Mouse (Mus musculus) E14TG2a.4 (cell line): Measurements from ENCODE around the gene Uspl1.

Source experiments
- H3K27me3 ChIP-seq: 2 replicates; pipeline ENCODE4 v1.6.1; 2014; ENCODE audit warnings: low read length, control low read depth; ENCODE audit not compliant: insufficient read depth
- H3K36me3 ChIP-seq: 2 replicates; pipeline ENCODE4 v1.6.1; 2014; ENCODE audit warnings: low read length, control low read depth; ENCODE audit not compliant: insufficient read depth
- H3K4me1 ChIP-seq: replicated peaks from 2 replicates; pipeline ENCODE4 v1.6.1; 2014; ENCODE audit warnings: low read depth, low read length, control low read depth
- H3K4me3 ChIP-seq: replicated peaks from 2 replicates; pipeline ENCODE4 v1.5.1; 2014; ENCODE audit warnings: mild to moderate bottlenecking, low read length
- H3K9me3 ChIP-seq: 2 replicates; pipeline ENCODE4 v1.6.1; 2014; ENCODE audit warnings: low read length, control low read depth
- CTCF ChIP-seq: conservative IDR thresholded peaks from 2 replicates; pipeline ENCODE4 v1.5.1; 2014; ENCODE audit warnings: low read length
- NANOG ChIP-seq: IDR thresholded peaks from 2 replicates; pipeline ENCODE4 v1.6.1; 2014; ENCODE audit warnings: borderline replicate concordance, low read length, mixed read lengths
- POU5F1 ChIP-seq: IDR thresholded peaks from 2 replicates; pipeline ENCODE4 v1.6.1; 2014; ENCODE audit warnings: low read length, borderline replicate concordance

Uspl1 gene

GRCm38 (mm10) chr5:149175736-149176135 is 8.4 kb upstream of the Uspl1 start:
- Histone ChIP-seq H3K9me3 (no peaks in the 10 kb centered on the region), H3K4me3 (no peak overlapping the region), H3K36me3 (no peaks in the 10 kb centered on the region), H3K27me3 (no peaks in the 10 kb centered on the region), H3K4me1 (peaks cover 31% of the 10 kb centered on the region)
- no peak for TF ChIP-seq CTCF
- TF ChIP-seq NANOG, result no peak
- no peak for TF ChIP-seq POU5F1

DNA sequence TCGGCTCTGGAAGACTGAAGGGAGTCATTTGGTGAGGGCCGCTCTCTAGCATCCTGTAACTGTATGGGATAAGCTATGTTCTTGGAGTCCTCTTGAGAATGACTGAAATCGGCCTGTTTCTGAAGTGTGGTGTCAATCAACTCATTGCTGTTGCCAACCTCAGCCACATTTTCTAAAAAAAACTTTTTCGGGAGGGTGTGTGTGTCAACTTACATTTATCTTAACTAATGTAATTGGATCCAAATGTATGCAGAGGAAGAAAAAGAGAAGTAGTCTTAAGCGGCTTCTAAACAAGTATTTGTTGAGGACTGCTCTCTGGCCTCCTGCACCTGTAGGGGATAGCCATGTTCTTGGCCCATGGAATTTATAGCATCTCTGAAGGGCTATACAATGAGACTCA is 6.1 kb upstream of the Uspl1 start:
- Histone ChIP-seq H3K27me3 (no peaks in the 10 kb centered on the region), H3K4me1 (peaks cover 38% of the 10 kb centered on the region), H3K36me3 (0 out of 2 replicates have a peak, but pooled peaks cover 4% of the 10 kb centered on the region), H3K9me3 (no peaks in the 10 kb centered on the region), H3K4me3 (no peak overlapping the region)
- TF ChIP-seq CTCF, result no peak
- no peak for TF ChIP-seq NANOG
- no peak for TF ChIP-seq POU5F1

DNA sequence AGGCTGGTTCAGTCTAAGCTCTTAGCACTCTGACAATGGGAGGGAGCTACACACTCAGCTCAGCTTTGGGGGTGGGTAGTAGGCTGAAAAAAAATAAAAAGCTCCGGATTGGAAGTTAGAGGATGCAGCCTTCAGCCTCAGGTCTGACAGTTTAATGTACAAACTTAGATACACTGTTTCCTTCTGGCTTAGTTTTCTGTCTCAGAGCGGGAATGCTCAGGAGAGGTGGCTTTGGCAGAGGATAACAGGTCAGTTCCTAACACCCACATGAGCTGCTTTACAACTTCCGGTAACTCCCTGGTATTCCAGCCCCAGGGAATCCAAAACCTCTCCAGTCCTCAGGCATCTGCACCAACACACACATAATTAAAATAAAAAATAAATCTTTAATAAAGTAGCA is 4.3 kb upstream of the Uspl1 start:
- Histone ChIP-seq H3K9me3 (no peaks in the 10 kb centered on the region), H3K27me3 (no peaks in the 10 kb centered on the region), H3K4me3 (peak overlapping the region; percentile 58), H3K4me1 (peaks cover 40% of the 10 kb centered on the region), H3K36me3 (0 out of 2 replicates have a peak, but pooled peaks cover 4% of the 10 kb centered on the region)
- TF ChIP-seq NANOG (no peak), CTCF (no peak), POU5F1 (no peak)

DNA sequence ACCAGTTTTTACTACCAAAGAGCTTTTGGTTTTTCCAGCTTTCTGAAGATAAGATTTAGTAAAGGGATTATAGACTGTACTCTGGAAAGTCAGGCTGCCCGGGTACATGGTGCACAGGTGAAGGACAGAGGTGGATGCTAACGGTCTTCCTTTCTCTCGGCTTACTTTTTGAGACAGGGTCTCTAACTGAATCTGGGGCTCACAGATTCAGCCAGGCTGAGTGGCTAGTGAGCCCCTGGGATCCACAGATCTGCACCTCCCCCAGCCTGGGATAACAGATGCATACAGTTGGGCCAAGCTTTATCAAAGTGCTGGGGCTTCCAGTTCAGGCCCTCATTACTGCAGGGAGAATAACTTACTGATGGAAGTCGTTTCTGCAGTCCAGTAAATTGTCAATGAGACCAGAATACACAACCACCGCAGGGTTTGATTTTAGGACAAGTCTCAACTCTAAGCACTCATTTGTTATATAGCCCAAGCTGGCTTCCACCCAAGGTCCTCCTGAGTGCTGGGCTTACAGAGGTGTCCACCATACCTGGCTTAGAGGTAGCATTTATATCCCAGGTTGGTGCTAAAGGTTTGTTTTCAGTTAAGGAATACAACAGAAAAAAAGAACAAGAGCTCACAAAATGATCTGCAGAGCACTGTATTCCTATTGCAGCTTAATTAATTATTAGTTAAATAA is 1.8 kb upstream of the Uspl1 start:
- no peak for TF ChIP-seq POU5F1
- H3K27me3 ChIP-seq, result no peaks in the 10 kb centered on the region
- H3K9me3 ChIP-seq, result no peaks in the 10 kb centered on the region
- H3K4me1 ChIP-seq, result peaks cover 56% of the 10 kb centered on the region
- H3K36me3 ChIP-seq, result peaks cover 21% of the 10 kb centered on the region
- H3K4me3 ChIP-seq, result no peak overlapping the region

DNA sequence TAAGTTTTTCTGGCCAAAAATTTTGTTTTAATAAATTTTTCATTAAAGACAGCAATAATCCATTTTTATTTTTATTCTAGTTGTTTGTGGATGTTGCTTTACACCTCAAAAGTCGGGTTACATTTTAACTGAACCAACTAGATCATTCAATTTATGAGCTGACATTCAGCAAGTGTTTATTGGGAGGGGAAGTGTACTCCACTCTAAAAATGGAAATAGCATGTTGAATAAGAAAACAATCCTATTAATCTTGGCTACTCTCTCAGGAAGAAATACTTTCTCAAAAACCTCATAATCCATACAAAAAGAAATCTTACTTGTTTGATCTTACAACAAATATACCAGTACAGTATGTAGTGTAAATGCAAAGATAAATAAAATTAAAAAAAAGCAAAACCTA is 1.0 kb upstream of the Uspl1 start:
- H3K9me3 ChIP-seq, result no peaks in the 10 kb centered on the region
- H3K36me3 ChIP-seq, result peaks cover 27% of the 10 kb centered on the region
- H3K4me3 ChIP-seq, result peak overlapping the region; percentile 91
- TF ChIP-seq NANOG, result no peak
- TF ChIP-seq POU5F1, result no peak
- no peak for TF ChIP-seq CTCF
- H3K4me1 ChIP-seq, result peaks cover 56% of the 10 kb centered on the region
- H3K27me3 ChIP-seq, result no peaks in the 10 kb centered on the region

GRCm38 (mm10) chr5:149183721-149184103 is 438 bp upstream of the Uspl1 start:
- Histone ChIP-seq H3K4me1 (peaks cover 56% of the 10 kb centered on the region), H3K36me3 (peaks cover 33% of the 10 kb centered on the region), H3K4me3 (peak overlapping the region; percentile 91), H3K27me3 (no peaks in the 10 kb centered on the region), H3K9me3 (no peaks in the 10 kb centered on the region)
- no peak for TF ChIP-seq POU5F1
- no peak for TF ChIP-seq CTCF
- no peak for TF ChIP-seq NANOG

GRCm38 (mm10) chr5:149184844-149185186 is 665 bp downstream of the Uspl1 start:
- H3K4me1 ChIP-seq, result peaks cover 55% of the 10 kb centered on the region
- peaks cover 44% of the 10 kb centered on the region for H3K36me3 ChIP-seq
- H3K9me3 ChIP-seq, result no peaks in the 10 kb centered on the region
- no peak for TF ChIP-seq CTCF
- TF ChIP-seq NANOG, result no peak
- TF ChIP-seq POU5F1, result no peak
- H3K4me3 ChIP-seq, result peak overlapping the region; percentile 97
- H3K27me3 ChIP-seq, result no peaks in the 10 kb centered on the region

- peaks cover 53% of the 10 kb centered on the region for H3K36me3 ChIP-seq
- no peaks in the 10 kb centered on the region for H3K27me3 ChIP-seq
- TF ChIP-seq CTCF (no peak), NANOG (no peak), POU5F1 (no peak)
- H3K9me3 ChIP-seq, result no peaks in the 10 kb centered on the region
- peak overlapping the region; percentile 97 for H3K4me3 ChIP-seq
- peaks cover 47% of the 10 kb centered on the region for H3K4me1 ChIP-seq
These were observed 1.7 kb downstream of the Uspl1 start for GRCm38 (mm10) chr5:149185806-149186205.

GRCm38 (mm10) chr5:149190160-149190559 is 6.0 kb downstream of the Uspl1 start:
- no peak overlapping the region for H3K4me3 ChIP-seq
- no peaks in the 10 kb centered on the region for H3K27me3 ChIP-seq
- H3K4me1 ChIP-seq, result peaks cover 45% of the 10 kb centered on the region
- H3K36me3 ChIP-seq, result peaks cover 92% of the 10 kb centered on the region
- no peaks in the 10 kb centered on the region for H3K9me3 ChIP-seq
- TF ChIP-seq CTCF (no peak), POU5F1 (no peak), NANOG (no peak)
